Mouse (Mus musculus) bone marrow, adult 2 months (tissue): ENCODE measurements around the gene Aunip.

ENCODE experiments used
- CTCF ChIP-seq: fragments of 200-500 bp; IDR thresholded peaks from 2 replicates; pipeline ENCODE4 v1.5.1; 2011; ENCODE audit warnings: low read length, control low read depth; ENCODE audit not compliant: control insufficient read depth, insufficient read depth
- POLR2A ChIP-seq: fragments of 200-500 bp; IDR thresholded peaks from 2 replicates; pipeline ENCODE4 v1.6.1; 2011; ENCODE audit warnings: low read depth, mild to moderate bottlenecking, control low read depth, low read length, borderline replicate concordance; ENCODE audit not compliant: control insufficient read depth

- no peak for TF ChIP-seq CTCF
- TF ChIP-seq POLR2A = peak; percentile 9; the same call in 1 of the 2 replicates
These were observed 46.9 kb downstream of the Aunip start for GRCm38 (mm10) chr4:134557626-134558249.
